Mouse (Mus musculus): Measurements from ENCODE around the gene Plb1.

DNA sequence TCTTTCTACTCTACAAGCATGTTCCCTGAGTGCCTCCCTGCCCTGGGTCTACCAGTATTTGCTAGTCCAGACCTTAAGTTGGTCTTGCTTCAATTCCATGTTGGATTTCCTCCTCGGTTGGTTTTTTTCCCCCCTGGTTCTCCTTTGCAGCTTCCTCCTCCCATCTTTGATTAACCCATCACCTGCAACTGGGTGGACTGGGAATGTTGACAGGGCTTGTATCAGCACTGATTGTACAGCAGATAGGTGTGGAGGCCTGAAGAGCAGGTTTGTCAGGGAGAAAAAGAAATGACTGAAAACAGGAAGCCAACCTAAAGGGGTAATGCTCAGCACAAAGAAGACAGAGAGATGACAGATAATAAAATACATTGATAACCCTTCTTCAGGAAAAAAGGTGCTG, 104.8 kb downstream of the Plb1 start:
- TF ChIP-seq POLR2A (IDR thresholded peaks at IDR 0.05; ENCODE audit: low read depth, low read length): no peak
- TF ChIP-seq CTCF (IDR thresholded peaks at IDR 0.05; ENCODE audit: extremely low read depth, insufficient read length, insufficient replicate concordance, low read depth, low read length): no peak

Measured in small intestine, adult 2 months (tissue).